Mouse (Mus musculus): ENCODE results near the gene Hoxc5. TPM values are rescaled to one million over a fixed set of nuclear protein-coding genes. Genes with fewer than 3 reads are reported as not detected.

Gene Hoxc5
- polyA plus RNA-seq, 1 experiment from 2014 or later = 0.09 TPM

DNA sequence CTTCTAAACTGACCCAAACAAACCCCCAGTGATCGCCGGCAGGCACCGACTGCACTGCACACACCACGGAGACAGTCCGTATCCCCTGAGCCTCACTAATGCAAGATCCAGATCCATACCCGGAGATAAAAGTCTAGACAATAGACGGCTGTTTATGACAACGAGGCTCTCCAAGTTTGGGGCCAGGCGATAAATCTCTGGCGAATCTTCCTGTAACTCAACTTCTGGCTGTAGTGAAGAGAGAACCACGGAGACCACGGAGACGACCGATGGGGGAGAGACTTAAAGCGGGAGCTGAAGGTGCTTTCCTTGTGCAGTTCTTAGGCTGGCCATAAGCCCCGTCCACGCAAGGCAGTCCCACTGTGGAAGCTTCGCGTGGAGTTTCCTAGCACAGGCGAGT lies 17.5 kb upstream of the Hoxc5 start:
- 2% methylated on average over 20 of the region's 20 CpGs for WGBS

DNA sequence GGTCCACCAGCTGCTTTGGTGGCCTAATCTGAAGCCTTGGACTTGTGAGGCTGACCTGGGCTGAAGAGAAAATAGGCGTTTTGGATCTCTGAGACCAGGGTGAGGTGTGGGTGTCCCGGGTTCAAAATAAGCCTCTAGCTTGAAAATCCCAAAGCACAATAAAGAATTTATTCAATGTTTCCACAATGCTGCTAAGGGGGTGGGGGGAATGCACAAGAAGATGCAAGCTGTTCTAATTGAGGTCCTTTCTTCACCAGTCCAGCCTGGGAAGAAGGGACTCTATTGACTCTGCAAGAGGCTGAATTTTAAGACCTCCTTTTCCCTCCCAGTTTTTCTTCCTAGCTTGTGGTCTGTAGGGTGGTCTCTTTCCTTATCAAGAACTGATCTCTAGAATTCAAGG lies 16.4 kb upstream of the Hoxc5 start:
- Histone ChIP-seq H3K4me1 (replicated peaks) (no peaks in the 10 kb centered on the region), H3K9ac (replicated peaks) (no peak overlapping the region), H3K4me2 (replicated peaks) (no peak overlapping the region), H3K27me3 (peaks cover 100% of the 10 kb centered on the region), H3K9me3 (no peaks in the 10 kb centered on the region), H3K36me3 (no peaks in the 10 kb centered on the region), H3K27ac (no peak overlapping the region), H3K4me3 (replicated peaks) (no peak overlapping the region)
- whole genome bisulfite sequencing = 12% methylated on average over 2 of the region's 2 CpGs
- ATAC-seq = no peak

More for the DNA sequence above, 17.5 kb upstream of the Hoxc5 start:
- no peak for ATAC-seq
- H3K27ac ChIP-seq = no peak overlapping the region
- no peak overlapping the region for H3K4me2 ChIP-seq (replicated peaks)
- no peaks in the 10 kb centered on the region for H3K36me3 ChIP-seq
- H3K4me3 ChIP-seq (replicated peaks) = no peak overlapping the region
- H3K9ac ChIP-seq (replicated peaks) = no peak overlapping the region
- H3K4me1 ChIP-seq (replicated peaks) = no peaks in the 10 kb centered on the region
- H3K27me3 ChIP-seq = peaks cover 100% of the 10 kb centered on the region
- no peaks in the 10 kb centered on the region for H3K9me3 ChIP-seq

DNA sequence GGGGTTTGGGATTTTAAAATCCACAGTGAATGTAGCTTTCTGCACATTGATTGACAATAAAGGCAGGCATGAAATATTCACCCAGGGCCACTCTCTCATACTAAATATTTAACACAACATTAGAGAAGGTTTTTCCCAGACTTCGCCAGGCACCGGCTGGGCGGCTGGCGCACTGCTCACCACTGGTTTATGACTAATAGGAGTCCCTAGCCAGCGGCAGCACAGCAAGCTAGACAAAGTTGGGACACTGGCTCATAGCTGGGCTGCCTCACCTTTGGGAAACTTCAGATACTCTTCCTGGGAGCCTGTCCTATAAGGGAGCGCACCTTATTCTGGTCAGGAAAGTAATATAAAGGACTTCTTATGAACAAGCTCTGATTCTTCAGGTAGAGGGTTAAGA lies 13.7 kb upstream of the Hoxc5 start:
- no peak for ATAC-seq
- WGBS = 3% methylated on average over 6 of the region's 6 CpGs

DNA sequence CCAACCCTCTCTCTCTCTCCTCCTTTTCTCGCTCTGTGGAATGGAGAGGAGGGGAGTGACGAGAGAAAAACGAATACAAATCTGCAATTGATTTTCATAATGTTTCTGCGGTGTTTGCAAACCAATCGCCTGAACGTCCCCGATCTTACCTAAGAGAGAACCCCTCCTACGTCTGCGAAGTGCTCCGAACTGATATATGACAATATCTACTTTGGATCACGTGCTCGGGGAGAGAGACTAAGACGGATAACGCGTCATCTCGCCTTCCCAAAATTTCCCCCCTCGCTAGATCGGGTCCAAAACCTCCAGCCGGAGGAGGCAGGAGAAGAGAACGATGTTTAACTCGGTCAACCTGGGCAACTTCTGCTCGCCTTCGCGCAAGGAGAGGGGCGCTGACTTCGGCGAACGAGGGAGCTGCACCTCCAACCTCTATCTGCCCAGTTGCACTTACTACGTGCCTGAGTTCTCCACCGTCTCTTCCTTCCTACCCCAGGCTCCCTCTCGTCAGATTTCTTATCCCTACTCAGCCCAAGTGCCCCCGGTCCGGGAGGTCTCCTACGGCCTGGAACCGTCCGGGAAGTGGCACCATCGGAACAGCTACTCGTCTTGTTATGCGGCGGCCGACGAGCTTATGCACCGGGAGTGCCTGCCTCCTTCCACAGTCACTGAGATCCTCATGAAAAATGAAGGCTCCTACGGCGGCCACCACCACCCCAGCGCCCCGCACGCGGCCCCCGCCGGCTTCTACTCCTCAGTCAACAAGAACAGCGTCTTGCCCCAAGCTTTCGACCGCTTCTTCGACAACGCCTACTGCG lies 12.8 kb upstream of the Hoxc5 start, which contains the start of gene Hoxc11:
Gene Hoxc11, plus strand, starts transcription at position 236 of the 815 bp plus-strand sequence.
- under 1% methylated on average over 56 of the region's 57 CpGs for WGBS
- no peaks in the 10 kb centered on the region for H3K9me3 ChIP-seq

More for the DNA sequence above, 13.7 kb upstream of the Hoxc5 start:
- Histone ChIP-seq H3K4me1 (replicated peaks) (no peaks in the 10 kb centered on the region), H3K27ac (no peak overlapping the region), H3K36me3 (no peaks in the 10 kb centered on the region), H3K4me3 (replicated peaks) (no peak overlapping the region), H3K9me3 (no peaks in the 10 kb centered on the region), H3K27me3 (peaks cover 100% of the 10 kb centered on the region), H3K4me2 (replicated peaks) (no peak overlapping the region), H3K9ac (replicated peaks) (no peak overlapping the region)

DNA sequence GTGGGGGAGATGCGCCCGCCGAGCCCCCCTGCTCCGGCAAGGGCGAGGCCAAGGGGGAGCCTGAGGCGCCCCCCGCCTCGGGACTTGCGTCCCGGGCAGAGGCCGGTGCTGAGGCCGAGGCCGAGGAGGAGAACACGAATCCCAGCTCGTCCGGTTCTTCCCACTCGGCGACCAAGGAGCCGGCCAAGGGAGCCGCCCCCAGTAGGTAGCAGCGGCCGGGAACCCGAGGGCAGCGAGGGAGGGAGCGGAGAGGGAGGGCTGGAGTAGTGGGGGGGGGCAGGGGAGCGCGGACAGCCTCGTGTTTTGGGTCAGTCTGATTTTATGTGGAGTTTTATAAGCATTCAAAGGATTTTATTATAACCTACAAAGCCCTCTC lies 12.2 kb upstream of the Hoxc5 start:
- Histone ChIP-seq H3K27me3 (peaks cover 99% of the 10 kb centered on the region), H3K4me1 (replicated peaks) (no peaks in the 10 kb centered on the region), H3K4me3 (replicated peaks) (no peak overlapping the region), H3K4me2 (replicated peaks) (no peak overlapping the region), H3K9me3 (no peaks in the 10 kb centered on the region), H3K36me3 (no peaks in the 10 kb centered on the region), H3K9ac (replicated peaks) (no peak overlapping the region), H3K27ac (no peak overlapping the region)
- WGBS = 0% methylated on average over 28 of the region's 28 CpGs
- ATAC-seq = no peak

More for the DNA sequence above, 12.8 kb upstream of the Hoxc5 start, which contains the start of gene Hoxc11:
- Histone ChIP-seq H3K4me3 (replicated peaks) (no peak within 1 kb of the TSS), H3K9ac (replicated peaks) (no peak within 1 kb of the TSS), H3K4me1 (replicated peaks) (no peaks in the 10 kb centered on the region), H3K36me3 (no peaks in the 10 kb centered on the region), H3K27me3 (peaks cover 99% of the 10 kb centered on the region), H3K4me2 (replicated peaks) (no peak within 1 kb of the TSS), H3K27ac (no peak within 1 kb of the TSS)
- no peak for ATAC-seq

- Histone ChIP-seq H3K9me3 (no peaks in the 10 kb centered on the region), H3K36me3 (no peaks in the 10 kb centered on the region), H3K9ac (replicated peaks) (no peak overlapping the region), H3K27ac (no peak overlapping the region), H3K4me1 (replicated peaks) (no peaks in the 10 kb centered on the region), H3K4me2 (replicated peaks) (no peak overlapping the region), H3K27me3 (peaks cover 99% of the 10 kb centered on the region), H3K4me3 (replicated peaks) (no peak overlapping the region)
- WGBS = 1% methylated on average over 40 of the region's 40 CpGs
- ATAC-seq = no peak
Measured at GRCm38 (mm10) chr15:102955833-102956640, 11.2 kb upstream of the Hoxc5 start.

- H3K9me3 ChIP-seq = no peaks in the 10 kb centered on the region
- H3K27me3 ChIP-seq = peaks cover 99% of the 10 kb centered on the region
- H3K4me2 ChIP-seq (replicated peaks) = no peak overlapping the region
- H3K9ac ChIP-seq (replicated peaks) = no peak overlapping the region
- H3K4me3 ChIP-seq (replicated peaks) = no peak overlapping the region
- no peaks in the 10 kb centered on the region for H3K4me1 ChIP-seq (replicated peaks)
- no peaks in the 10 kb centered on the region for H3K36me3 ChIP-seq
- 1% methylated on average over 12 of the region's 12 CpGs for WGBS
- ATAC-seq = no peak
- no peak overlapping the region for H3K27ac ChIP-seq
Measured at GRCm38 (mm10) chr15:102956906-102957305, 10.3 kb upstream of the Hoxc5 start.

DNA sequence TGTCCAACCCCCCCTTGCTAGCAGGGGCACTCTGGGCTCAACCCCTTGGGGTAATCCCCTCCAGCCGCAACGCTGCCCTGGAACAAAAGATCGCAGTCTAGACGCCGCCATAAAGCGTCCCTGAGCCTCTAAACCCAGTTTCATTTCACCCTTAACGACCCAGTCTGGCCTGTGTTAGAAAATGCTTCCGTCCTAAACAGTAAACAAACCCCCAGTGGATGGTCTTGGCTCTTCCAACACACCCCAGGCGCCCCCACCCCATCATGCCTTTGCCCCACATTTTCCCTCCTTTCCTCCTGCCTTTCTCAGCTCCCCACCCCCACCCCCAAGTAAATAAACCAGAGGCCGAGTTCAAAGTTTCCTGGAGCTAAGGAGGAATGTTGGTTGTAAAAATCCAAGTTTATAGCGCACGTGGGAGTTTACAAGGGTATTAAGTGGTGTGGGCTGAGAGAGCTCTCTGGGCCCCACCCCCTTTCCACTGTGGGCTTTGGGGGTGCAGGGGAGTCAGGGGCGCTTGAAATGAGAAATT lies 7.5 kb upstream of the Hoxc5 start:
- no peak for ATAC-seq
- H3K27ac ChIP-seq = no peak overlapping the region
- no peak overlapping the region for H3K4me3 ChIP-seq (replicated peaks)
- H3K9me3 ChIP-seq = no peaks in the 10 kb centered on the region
- no peaks in the 10 kb centered on the region for H3K36me3 ChIP-seq
- peaks cover 98% of the 10 kb centered on the region for H3K27me3 ChIP-seq
- 0% methylated on average over 13 of the region's 13 CpGs for WGBS
- no peak overlapping the region for H3K9ac ChIP-seq (replicated peaks)
- no peak overlapping the region for H3K4me2 ChIP-seq (replicated peaks)
- H3K4me1 ChIP-seq (replicated peaks) = no peaks in the 10 kb centered on the region

DNA sequence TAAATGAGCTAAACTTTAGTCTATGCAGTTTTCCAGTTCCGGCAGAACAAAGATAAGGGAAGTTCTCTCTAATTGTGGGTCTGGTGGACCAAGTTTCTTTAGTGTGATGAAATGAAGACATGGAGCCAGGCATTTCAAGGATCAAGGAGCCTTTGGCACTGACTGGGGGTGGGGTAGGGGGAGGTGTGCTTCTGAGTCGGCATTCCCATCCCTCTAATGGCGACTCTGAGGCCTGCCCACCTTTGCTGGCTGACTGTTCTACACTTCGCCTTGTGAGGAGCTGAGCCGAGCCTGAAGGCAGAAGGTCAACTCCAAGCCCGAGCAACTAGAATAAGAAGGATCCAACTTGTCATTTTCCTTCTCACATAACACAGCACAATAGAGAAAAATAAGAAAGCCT lies 5.5 kb upstream of the Hoxc5 start:
- peaks cover 98% of the 10 kb centered on the region for H3K27me3 ChIP-seq
- WGBS = 4% methylated on average over 6 of the region's 6 CpGs
- H3K9ac ChIP-seq (replicated peaks) = no peak overlapping the region
- H3K4me3 ChIP-seq (replicated peaks) = no peak overlapping the region
- no peaks in the 10 kb centered on the region for H3K9me3 ChIP-seq
- H3K36me3 ChIP-seq = no peaks in the 10 kb centered on the region
- H3K27ac ChIP-seq = no peak overlapping the region
- no peak for ATAC-seq
- peaks cover 5% of the 10 kb centered on the region for H3K4me1 ChIP-seq (replicated peaks)
- H3K4me2 ChIP-seq (replicated peaks) = no peak overlapping the region

DNA sequence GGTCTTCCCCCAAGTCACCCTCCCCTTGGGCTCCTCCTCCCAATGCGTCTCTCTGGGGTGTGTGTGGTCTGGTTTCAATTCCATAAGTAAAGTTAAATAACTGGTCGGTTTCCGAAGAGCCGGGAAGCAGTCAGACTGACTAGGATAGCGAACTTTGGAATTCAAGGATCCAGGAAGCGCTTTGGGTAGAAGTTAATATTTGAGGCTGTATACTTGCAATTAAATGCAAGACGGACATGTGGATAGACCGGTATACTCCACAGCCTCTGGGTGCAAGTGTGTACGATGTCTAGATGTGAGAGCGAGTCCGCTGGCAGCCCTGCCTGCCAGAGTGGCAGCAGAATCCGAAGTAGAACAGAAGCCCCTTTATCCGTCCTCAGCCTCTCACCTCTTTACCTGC lies 4.8 kb upstream of the Hoxc5 start:
- no peaks in the 10 kb centered on the region for H3K36me3 ChIP-seq
- WGBS = 4% methylated on average over 13 of the region's 13 CpGs
- H3K4me3 ChIP-seq (replicated peaks) = no peak overlapping the region
- H3K4me2 ChIP-seq (replicated peaks) = no peak overlapping the region
- no peak for ATAC-seq
- no peaks in the 10 kb centered on the region for H3K9me3 ChIP-seq
- H3K27me3 ChIP-seq = peaks cover 98% of the 10 kb centered on the region
- H3K4me1 ChIP-seq (replicated peaks) = peaks cover 5% of the 10 kb centered on the region
- H3K27ac ChIP-seq = no peak overlapping the region
- H3K9ac ChIP-seq (replicated peaks) = no peak overlapping the region

DNA sequence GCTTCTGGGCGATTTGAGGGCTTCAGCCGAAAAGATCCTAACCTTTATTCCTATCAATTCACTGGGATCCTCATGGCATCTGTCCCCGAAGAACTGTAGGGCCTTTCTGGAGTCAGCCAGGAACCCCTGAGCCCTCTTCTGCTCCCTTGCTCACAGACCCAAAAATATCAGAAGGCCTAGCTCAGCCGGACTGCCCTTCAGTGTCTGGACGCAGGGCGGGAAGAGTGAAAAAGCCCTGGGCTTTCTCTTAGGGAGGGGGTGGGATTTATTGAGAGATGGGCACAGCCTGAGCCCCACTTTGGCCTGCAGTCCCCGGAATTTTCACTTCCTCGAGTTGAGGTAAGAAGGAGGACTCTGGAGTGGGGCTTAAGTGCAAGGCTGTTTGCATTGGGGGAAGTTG lies 4.0 kb upstream of the Hoxc5 start:
- WGBS = 4% methylated on average over 8 of the region's 8 CpGs
- Histone ChIP-seq H3K9me3 (no peaks in the 10 kb centered on the region), H3K4me1 (replicated peaks) (peaks cover 5% of the 10 kb centered on the region), H3K9ac (replicated peaks) (no peak overlapping the region), H3K4me3 (replicated peaks) (no peak overlapping the region), H3K27ac (no peak overlapping the region), H3K27me3 (peaks cover 97% of the 10 kb centered on the region), H3K4me2 (replicated peaks) (no peak overlapping the region), H3K36me3 (no peaks in the 10 kb centered on the region)
- ATAC-seq = no peak

All from midbrain, embryonic 13.5 days (tissue).